Mouse (Mus musculus) heart, postnatal 0 days (tissue): ENCODE measurements around the gene Tnnc2.

Source experiments
- CTCF ChIP-seq: IDR thresholded peaks from 2 replicates; pipeline ENCODE4 v1.5.1; 2016; ENCODE audit warnings: antibody characterized with exemption, control low read depth, low read depth
- EP300 ChIP-seq: IDR thresholded peaks from 2 replicates; pipeline ENCODE4 v1.6.1; 2016; ENCODE audit warnings: antibody characterized with exemption, low read depth

- TF ChIP-seq CTCF, result no peak
- no peak for TF ChIP-seq EP300
Observed at GRCm38 (mm10) chr2:164748191-164748590, 31.6 kb downstream of the Tnnc2 start.
